Mouse (Mus musculus): ENCODE measurements around the gene Rp9.
A peak's percentile ranks its signal among the peaks of the same experiment; 100 is the strongest.
"Not testable (repeated sequence)": the region's sequence is repeated elsewhere in the genome, so short reads cannot be mapped to it uniquely, and the experiment has no call there.

Rp9 gene

DNA sequence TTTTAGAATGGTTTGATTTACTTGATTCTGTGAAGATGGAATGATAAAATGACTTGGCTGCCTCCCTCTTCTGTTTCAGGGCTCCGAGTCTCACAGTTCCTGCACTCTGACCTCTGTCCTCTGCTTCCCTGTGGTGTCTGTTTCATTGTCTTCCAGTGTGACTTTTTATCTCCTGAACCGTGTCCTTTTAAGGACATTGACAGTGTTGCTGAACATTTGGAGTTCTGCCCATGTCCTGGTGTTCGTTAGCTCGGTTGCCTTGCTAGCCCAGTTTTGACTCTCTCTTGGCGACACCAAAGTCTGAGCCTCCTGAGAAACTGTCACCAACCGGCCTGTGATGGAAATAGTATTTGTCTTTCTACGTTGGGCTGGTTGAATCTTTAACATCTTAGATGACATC lies 49.1 kb downstream of the Rp9 start:
- DNase-seq (ENCODE audit: low spot score in 2 of 2): no peak

DNA sequence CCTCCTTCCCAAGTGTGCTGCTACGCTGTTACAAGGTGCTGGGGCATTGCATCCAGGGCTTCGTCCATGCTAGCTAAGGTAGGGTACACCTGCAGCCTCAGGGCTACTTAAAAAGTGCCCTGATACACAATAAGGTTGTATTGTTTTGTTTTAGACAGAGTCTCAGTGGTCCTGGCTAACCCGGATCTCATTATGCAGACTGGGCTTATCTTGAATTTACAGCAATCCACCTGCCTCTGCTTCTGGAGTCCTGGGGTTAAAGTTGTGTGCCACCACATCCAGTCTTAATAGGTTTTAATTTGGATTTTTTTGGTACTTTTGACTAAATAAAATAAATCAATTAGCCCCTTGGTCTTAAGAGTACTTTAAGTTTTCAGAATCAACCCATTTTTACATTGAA lies 49.7 kb downstream of the Rp9 start:
- DNase-seq (ENCODE audit: low spot score in 2 of 2): no peak

DNA sequence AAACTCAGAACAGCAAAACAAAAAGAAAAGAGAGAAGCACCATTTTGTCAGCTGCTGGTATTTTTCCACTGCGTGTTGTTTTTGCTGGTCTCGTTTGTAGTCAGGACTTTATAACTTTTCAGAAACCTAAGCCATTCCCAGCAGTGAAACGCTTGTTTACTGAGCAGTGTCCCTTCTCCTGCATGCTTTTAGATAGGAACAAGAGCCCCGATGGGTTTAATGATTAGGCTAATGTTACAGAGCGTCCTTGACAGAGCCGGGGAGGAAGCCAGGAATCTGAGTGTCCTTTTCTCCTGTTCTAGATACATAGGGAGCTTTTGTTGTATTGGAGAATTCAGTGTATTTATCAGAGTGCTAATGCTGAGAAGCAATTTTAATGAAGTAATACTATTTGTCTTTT lies 52.0 kb downstream of the Rp9 start:
- no peak for DNase-seq (ENCODE audit: low spot score in 2 of 2)

- no peak for DNase-seq (ENCODE audit: low spot score in 2 of 2)
Observed at GRCm38 (mm10) chr9:22416187-22416586, 53.4 kb downstream of the Rp9 start.

GRCm38 (mm10) chr9:22411002-22411857 lies 58.3 kb downstream of the Rp9 start, which contains the start of gene 9530077C05Rik:
TSS of gene 9530077C05Rik (plus strand) at chr9:22411513.
- peak; percentile 85 to 91 for DNase-seq (ENCODE audit: low spot score in 2 of 2)

GRCm38 (mm10) chr9:22409501-22409900 lies 60.0 kb downstream of the Rp9 start:
- DNase-seq (ENCODE audit: low spot score in 2 of 2): no peak

DNA sequence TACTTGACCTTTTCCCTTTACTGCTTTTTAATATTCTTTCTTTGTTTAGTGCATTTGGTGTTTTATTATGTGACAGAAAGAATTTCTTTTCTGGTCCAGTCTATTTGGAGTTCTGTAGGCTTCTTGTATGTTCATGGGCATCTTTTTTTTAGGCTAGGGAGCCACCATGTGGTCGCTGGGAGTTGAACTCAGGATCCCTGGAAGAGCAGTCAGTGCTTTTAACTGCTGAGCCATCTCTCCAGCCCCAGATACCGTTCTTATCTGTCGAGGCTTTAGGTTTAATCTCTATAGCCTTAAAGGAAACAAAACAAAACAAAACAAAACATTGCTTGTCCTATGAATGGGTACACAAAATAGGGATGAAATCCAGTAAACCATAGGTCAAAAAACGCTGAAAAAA lies 61.2 kb downstream of the Rp9 start:
- DNase-seq (ENCODE audit: low spot score in 2 of 2): not testable (repeated sequence)

- DNase-seq (ENCODE audit: low spot score in 2 of 2): not testable (repeated sequence)
Observed at GRCm38 (mm10) chr9:22407633-22408032, 61.9 kb downstream of the Rp9 start.

DNA sequence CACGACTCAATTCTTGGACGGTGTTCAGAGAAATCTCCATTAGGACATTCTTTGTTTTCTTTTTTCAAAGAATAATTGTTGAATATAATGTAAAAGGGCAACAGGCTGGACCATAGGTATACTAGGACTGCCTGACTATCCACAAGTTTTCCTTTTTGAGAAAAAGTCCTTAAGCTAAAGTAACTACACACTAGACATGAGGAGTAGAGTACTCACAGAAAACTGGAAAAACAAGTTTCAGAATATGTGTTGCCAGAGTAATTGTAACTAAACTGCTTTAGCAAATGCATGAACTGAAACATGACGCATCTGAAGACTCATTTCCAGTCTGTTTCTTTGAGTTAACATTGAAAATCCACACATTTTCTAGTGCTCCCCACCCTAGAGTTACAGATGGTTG lies 64.1 kb downstream of the Rp9 start:
- no peak for DNase-seq (ENCODE audit: low spot score in 2 of 2)

GRCm38 (mm10) chr9:22403501-22403900 lies 66.0 kb downstream of the Rp9 start:
- not testable (repeated sequence) for DNase-seq (ENCODE audit: low spot score in 2 of 2)

GRCm38 (mm10) chr9:22402976-22403375 lies 66.6 kb downstream of the Rp9 start:
- no peak for DNase-seq (ENCODE audit: low spot score in 2 of 2)

DNA sequence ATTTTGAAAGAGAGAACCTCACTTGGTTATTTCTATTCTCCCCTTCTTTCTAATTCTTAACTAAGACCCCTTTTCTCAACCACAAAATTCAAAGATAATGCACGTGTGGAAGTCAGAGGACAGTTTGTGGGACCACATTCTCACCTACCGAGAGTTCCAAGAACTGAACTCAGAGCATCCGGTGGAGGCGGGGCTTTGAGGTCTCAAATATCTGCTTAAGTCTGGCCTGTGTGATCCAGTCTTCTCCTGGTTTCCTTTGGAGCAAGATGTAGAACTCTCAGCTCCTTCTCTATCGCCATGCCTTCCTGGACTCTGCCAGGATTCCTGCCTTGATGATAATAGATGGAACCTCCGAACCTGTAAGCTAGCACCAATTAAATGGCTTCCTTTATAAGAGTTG lies 67.5 kb downstream of the Rp9 start:
- DNase-seq (ENCODE audit: low spot score in 2 of 2): no peak

DNA sequence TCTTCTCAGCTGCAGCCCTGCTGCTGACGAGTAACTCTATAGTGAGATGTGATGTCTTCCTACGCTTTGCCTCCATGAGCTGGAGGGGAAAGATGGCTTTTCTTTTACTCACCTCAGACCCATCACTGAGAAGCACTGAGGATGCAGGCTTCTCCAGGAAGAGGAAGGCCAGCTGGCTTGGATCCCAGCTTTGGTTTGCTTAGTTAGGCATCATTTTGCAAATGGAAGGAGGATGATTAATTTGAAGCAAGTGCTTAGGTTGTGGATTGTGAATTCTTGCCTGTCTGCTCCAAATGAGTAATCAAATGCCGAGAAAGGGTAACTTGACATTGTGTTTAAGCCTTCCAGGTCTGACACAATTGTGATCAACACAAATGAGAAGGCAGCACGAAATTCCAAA lies 70.5 kb downstream of the Rp9 start:
- no peak for DNase-seq (ENCODE audit: low spot score in 2 of 2)

DNA sequence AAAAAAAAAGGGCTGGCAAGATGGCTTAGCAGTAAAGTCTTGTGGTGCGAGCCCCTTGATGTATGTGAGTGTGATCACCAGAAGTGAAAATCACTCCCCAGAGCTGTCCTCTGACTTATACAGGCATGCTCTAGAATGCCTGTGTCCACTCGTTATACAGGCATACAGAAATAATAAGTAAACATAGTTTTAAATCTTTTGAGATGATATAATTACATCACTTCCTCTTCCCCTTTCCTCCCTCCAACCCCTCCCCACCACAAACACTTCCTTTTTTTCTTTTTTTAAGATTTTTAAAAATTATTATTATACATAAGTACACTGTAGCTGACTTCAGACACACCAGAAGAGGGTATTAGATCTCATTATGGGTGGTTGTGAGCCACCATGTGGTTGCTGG lies 74.8 kb downstream of the Rp9 start:
- DNase-seq (ENCODE audit: low spot score in 2 of 2): no peak

DNA sequence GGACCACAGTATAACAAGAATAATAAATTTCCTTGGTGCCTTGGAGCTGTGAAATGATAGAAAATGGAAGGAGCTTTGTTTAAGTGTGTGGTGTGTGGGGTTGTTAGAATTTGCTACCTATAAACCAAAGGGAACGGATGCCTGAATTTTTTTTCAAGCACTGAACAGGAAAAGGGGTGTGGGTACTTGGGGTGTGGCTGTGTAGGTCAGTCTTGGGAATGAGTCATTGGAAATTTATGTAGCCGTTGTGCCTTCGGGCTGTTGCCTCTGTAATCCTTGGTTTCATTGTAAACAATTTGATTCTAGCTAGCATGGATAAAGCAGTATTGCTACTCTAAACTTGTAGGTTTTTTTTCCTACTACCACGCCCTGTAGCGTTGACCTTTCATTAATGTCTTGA lies 79.2 kb downstream of the Rp9 start:
- DNase-seq (ENCODE audit: low spot score in 2 of 2): no peak

DNA sequence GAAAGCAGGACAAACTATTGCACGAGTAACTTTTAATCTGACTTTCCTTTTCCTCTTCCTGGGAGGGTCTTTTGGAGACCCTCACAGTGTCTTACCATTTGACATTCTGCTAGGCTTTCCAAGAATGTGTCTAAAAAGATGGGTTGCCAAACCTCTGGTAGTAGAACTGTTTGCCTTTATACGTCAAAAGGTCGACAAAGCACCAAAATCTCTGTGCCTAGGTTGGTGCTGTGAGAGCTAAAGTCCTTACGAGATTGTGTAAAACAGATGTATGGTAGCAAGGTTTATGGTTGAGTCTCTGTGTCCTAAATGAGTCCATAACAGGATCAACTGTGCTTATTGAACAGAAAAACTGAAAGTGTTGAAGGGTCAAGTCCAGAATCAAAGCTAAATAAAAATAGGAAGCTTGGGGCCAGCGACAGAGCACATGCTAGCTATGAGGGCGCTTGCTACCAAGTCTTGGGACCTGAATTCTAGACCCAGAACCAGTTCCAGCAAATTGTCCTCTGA lies 79.8 kb downstream of the Rp9 start:
- DNase-seq (ENCODE audit: low spot score in 2 of 2): no peak

GRCm38 (mm10) chr9:22389021-22389476 lies 80.5 kb downstream of the Rp9 start, which contains the start of gene Anln:
TSS of gene Anln (minus strand) at chr9:22389188.
- peak; percentile 89 to 93 for DNase-seq (ENCODE audit: low spot score in 2 of 2)

GRCm38 (mm10) chr9:22388401-22388980 lies 81.1 kb downstream of the Rp9 start:
- DNase-seq (ENCODE audit: low spot score in 2 of 2): no peak

DNA sequence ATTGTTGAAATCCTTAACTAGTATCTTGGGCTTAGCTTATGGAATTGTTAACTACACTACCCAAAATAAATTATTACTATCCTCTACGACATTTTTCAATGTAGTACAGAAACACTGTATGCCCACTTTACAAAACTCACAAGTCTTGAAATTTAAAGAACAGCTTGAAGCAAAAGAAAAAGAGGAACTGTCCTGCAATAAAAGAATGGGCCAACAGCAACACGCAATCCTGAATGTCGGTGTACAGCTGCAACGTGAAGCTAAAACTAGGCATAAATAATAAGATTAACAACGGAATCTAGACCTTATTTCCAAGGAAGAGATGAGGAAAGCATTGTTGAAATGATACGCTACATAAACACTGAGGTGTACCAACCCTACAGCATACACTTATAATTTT lies 81.6 kb downstream of the Rp9 start:
- no peak for DNase-seq (ENCODE audit: low spot score in 2 of 2)

DNA sequence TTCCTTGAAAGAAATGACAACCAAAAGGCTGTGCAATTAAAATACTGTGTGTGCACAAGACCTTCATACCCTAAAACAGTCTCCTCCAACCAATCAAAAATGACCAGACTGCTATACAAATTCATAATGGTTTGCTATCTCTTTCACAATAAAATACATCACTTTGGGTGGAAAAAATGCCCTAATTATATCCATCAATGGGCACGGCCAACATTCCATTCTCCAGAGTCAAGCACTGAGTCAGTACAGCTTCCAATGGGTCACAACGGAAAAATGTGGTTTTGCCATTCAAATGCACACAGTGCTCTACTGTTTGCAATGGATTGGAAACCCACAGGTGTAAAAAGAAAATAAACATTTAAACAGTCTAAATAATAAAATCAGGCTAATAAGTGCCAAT lies 83.7 kb downstream of the Rp9 start:
- no peak for DNase-seq (ENCODE audit: low spot score in 2 of 2)

- no peak for DNase-seq (ENCODE audit: low spot score in 2 of 2)
Observed at GRCm38 (mm10) chr9:22376086-22376485, 93.5 kb downstream of the Rp9 start.

DNA sequence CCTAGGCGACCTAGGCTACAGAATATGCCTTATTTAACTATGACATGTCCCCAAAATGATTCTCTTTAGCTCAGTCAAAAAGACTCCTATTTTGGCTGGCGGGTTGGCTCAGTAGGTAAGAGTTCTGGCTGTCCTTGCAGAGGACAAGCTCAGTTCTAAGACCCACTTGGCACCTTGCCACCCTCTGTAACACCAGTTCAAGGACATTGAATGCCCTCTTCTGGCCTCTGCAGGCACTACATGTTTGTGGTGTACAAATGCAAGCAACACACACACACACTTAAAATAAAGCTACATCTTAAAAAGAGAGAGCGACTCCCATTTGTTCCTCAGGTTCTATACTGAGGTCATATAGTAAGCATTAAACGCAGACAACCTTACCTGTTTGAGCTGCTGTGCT lies 96.8 kb downstream of the Rp9 start:
- DNase-seq (ENCODE audit: low spot score in 2 of 2): no peak

DNA sequence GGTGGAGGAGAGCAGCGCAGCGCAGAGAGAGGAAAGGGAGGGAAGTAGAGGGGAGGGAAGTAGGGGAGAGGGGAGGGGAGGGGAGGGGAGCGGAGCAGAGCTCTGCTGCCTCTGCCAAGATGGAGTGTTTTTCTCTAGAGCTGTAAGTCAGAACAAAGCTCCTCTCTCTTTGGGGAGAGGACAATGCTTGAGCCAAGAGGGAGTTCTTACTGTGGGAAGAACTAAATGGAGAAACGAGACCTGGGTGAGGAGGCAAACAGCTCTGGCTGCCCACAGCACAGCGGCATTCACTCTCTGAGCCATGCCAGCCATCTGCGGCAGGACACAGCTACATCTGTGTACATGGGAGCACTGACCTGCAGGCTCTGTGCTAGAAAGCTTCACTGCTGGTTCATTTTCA lies 101.5 kb downstream of the Rp9 start:
- no peak for DNase-seq (ENCODE audit: low spot score in 2 of 2)
